Mouse (Mus musculus): ENCODE measurements around the gene Kcnh1.

The Kcnh1 gene

DNA sequence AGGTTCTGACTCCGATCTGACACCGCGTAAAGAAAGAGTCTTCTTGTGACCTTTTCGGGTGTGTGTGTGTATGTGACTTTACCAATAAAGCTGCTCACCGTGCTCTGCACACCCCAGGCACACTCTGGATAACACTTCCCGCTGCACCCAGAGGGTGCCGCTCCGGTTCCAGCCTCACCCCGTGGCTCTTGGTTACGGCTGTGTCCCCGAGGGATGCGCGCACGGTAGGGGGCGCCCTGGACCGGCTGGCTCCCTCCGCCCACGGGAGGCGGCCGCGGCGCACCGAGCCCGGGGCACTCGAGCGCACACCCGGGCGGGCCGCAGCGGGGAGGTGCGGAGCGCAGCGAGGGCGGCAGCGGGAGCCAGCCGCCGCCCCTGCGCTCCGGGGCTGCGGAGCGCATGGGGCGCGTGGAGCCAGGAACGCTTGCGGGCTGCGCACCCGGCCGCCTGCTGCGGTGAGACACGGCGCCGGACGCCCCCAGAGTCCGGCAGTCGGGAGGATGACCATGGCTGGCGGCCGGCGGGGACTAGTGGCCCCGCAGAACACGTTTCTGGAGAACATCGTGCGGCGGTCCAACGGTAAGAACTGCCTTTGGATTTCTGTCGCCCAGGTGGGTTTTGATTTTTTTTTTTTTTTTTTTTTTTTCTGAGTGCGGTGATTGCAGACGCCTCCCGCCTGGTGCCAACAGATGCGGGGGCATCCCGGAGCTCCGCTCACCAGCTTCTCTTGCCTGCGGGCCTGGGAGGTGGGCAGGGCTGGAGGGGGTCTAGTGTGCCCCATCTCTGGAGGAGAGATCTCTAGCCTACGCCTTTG lies at the start of gene Kcnh1:
Gene Kcnh1 (plus strand): TSS at position 267 of the 814 bp plus-strand sequence.
- DNase-seq (ENCODE audit: low spot score): peak; percentile 80

DNA sequence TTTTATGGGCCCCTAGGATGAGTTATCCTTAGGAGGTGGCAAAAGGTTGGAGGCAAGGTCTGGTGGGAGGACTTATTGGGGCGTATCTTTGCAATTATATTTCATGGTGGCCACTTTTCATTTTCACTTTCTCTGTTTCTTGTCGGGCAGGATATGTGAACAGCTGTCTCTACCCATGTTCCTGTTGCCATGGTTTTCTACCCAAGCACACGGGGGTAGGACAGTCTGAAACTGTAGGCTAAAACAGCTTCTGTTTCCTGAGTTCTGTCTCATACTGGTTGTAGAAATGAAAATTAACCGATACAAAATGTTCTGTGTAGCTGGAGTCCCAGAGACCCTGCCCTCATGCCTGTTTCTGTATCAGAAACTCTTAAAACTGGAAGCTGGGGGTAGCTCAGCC lies 39.4 kb upstream of the Kcnh1 start:
- no peak for DNase-seq (ENCODE audit: low spot score)

DNA sequence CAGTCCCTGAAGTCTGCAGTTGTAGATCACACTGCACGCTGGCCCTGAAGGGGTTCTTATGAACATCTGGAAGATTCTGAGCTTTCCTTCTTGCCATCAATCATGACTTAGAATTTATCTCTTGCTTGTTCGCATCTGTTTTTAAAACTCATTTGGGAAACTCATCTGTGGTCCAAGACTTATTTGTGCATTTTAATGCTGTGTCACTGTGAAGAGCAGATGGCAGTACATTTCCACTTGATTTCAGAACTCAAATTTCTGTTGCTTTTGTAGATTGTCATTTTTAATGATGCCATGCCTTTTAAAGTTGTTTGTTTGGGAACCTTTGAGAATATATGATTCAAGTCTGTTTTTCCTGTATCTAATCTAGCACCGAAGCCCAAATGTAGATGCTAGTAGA lies 19.1 kb upstream of the Kcnh1 start:
- no peak for DNase-seq (ENCODE audit: low spot score)

DNA sequence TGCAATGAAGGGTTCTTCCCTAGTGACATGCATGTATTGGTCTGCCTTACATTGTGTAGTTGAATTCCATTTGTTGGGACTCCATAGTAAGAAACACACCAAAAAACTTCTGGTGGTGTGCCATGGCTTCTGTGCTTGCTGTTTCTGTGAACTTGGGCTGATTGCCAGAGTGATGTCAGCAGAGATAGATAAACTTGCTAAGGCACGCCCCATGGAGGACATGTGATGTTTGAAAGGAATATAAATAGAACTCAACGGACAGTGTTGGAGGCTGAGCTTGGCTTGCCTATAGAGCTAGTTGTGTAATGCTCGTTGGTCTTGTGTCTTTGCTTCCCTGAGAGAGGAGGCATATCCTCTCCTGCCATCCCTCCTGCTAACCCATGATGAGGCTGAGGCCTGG lies 10.7 kb upstream of the Kcnh1 start:
- no peak for DNase-seq (ENCODE audit: low spot score)

DNA sequence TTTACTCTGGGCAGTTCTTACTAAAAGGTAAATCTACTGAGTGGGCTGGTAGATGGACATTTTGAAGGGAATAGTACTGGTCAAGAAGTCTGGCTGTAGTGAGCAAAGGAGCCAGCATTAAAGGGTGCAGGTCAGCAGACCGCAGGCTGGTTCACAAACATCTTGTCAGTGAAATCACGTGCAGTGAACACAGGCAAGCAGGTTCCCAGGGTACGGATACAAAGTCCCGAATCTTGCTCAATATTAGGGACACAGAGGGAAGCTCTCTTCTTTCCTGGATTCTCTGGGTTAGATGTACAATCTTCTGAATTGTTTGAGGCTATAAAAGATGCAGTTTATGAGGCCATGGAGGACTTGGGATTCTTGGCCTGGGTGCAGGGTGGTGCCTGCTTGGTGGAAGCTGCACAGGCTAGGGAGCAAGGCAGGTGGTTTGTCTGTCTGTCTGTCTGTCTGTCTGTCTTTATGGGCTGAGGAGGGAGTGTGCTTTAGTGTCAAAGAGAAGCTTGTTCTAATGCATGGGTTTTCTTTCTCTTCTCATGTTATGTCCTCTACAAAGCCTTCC lies 8.8 kb upstream of the Kcnh1 start:
- no peak for DNase-seq (ENCODE audit: low spot score)

DNA sequence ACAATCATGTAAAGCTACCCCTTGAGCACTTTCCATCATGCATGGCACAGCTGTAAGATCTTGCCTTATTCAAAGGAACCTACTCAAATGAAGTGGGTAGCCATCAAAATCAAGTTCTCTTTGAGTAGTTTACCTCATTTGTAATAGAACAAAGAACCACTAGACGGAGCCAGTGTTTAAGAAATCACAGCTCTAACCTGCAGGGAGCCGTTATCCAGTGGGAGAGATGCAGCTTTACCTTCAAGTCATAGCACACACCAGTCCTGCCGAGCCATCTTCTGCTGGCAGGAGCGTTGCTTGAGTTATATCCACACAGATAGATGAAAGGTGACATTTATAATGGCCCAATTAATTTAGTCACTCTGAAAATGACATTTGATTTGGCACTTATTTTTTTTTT lies 1.5 kb upstream of the Kcnh1 start:
- DNase-seq (ENCODE audit: low spot score): no peak

DNA sequence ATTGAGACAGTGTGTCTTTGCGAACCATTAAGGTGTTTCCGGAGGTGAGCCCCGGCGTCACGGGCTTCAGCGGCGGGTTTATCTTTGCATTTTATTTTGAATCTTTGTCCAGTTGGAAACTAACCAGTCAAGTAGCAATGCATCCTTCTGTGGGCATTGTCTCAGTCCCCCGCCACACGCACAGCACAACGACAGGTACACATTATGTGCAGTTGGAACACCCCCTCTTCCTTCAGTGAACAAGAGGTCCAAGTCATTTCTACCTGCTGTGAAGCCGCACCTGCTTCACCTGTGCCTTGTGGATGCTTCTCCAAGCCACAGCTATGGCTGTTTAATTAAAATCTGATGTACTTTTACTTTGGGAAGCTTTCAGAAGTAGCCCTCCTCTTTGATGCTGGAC lies 803 bp upstream of the Kcnh1 start:
- DNase-seq (ENCODE audit: low spot score): no peak

DNA sequence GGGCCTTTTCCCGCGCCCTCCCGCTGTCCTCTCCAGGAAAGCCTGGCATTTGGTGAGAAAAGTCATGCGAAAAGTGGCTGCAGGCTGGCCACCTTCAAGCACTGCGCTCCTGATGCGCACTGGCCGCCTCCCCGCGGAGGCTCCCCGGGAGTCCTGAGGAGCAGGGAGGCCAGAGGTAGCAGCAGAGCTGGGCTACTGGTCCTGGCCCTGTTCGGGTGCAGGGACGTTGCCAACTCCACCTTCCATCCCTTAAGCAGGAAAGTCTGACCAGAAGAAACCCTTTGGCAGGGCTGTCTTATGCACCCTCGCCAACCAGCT lies 707 bp downstream of the Kcnh1 start:
- DNase-seq (ENCODE audit: low spot score): no peak

DNA sequence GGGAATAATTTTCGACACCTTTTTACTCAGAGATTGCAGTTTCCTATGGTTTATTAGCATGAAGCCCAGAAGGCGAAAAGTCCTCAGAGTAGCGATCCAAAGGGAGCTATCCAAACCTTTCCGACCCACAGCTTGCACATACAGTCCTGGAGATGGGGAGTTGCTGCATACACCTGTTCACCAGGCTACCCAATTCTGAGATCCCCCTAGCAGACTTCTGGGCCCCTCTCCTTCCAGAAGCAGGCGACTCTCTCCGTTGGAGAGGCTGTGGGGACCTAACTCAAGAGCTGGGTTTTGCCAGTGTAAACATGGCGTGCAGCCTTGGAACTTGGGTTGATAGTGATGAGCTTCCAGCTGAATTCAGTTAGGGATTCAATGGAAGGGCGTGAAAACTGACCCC lies 1.3 kb downstream of the Kcnh1 start:
- no peak for DNase-seq (ENCODE audit: low spot score)

DNA sequence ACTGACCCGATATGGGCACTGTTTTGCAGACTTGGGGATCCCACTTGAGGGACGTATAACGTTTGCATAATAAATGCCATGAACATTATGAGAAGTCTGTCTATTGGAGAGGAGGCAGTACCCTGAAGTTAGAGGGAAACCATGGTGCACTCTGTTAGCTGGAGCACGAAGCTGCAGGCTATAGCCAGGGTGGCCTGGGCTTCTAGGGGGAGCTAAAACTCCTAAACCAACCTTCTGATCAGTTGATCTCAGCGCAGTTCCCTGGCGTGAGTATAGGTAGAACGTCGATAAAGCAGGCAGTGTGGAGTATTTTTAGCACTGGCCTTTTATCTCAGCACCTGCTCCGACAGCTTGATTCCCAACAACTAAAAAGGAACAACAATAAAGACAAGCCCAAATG lies 2.1 kb downstream of the Kcnh1 start:
- DNase-seq (ENCODE audit: low spot score): no peak

DNA sequence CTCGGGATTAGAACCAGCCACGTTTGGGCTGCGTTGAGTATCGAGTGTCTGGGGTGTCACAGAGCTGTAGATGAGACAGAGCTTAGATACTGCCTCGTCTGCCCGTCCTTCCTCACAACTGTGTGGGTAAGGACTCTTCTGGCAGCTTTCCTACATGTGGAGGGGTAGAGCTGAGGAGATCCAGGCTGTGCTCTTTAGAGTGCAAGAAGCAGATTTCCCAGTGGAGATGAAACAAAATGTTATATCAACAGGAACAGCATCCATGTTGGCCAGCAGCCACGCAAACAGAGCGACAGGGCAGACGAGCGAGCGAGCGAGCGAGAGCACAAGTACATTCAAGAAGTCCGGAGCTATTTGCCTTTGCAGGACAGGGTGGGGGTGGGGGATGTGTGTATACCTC lies 3.1 kb downstream of the Kcnh1 start:
- DNase-seq (ENCODE audit: low spot score): no peak

DNA sequence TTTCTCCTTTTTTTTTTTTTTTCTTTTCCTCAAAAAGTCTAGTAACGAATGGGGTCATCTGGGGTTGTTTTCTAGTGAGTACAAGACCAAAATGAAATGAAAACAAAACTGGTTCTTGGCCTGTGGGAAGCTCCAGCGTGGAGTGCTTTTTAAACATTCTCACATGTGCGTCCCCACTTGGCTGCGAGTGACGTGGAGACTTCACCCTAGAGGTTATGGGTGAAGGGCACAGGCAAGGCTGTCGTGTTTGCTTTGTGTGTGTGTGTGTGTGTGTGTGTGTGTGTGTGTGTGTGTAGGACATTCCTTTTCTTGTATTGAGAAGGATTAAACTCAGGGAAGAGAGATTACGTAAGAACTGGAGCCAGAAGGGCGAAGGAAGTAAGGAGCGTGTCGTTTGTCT lies 6.9 kb downstream of the Kcnh1 start:
- DNase-seq (ENCODE audit: low spot score): no peak

DNA sequence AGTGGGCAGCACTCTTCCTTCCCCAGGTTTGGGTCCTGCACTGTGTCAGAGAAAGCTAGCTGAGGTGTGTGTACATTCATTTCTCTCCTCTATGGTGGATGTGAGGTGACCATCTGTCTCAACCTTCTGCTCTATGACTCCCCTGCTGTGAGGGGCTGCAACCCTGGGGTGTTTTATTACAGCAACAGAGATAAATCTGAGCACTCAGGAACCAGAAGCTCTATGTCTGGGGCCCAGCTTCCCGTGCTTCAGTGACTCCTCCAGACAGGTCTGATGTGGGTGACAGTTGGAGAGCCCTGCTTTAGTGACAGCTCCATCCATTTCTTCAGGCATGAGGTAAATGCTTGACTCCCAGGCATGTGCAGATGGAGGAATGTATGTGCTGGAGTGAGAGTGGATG lies 12.4 kb downstream of the Kcnh1 start:
- no peak for DNase-seq (ENCODE audit: low spot score)

DNA sequence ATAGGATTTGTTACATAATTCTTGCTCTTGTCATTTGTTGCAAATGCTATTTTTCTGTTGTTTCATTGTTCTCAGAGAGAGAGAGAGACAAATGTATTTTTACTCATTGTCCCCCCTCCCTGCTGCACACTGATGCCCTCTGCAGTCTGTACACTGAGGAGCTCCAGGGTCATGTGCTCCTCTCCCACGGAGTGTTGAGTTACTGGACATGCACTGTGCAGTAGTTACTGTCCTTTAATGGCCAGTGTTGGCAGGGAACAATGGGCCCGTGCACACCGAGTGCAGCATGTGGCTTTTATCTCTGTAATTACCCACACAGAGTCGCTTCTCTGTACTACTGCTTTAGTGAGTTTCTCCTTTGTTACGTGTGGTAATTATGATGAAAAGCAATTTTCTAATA lies 17.4 kb downstream of the Kcnh1 start:
- DNase-seq (ENCODE audit: low spot score): no peak

DNA sequence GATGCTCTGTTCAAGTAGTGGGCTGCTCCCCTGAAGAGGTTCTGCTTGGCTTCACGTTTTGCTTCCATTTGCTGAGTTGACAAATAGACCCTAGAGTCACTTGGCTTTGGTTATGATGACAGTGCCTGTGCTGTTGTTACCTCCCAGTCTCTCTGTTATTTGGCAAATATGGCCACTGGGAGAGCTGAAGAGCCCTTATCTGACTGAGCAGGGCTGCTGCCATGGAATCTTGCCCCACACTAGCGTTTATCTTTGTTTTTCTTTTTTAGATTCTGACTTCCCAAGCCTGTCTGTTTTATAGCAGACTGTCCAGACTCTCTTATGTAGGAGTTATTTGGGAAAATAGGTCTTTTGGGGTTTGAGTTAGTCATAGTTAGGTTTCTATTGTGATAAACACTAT lies 21.9 kb downstream of the Kcnh1 start:
- no peak for DNase-seq (ENCODE audit: low spot score)

DNA sequence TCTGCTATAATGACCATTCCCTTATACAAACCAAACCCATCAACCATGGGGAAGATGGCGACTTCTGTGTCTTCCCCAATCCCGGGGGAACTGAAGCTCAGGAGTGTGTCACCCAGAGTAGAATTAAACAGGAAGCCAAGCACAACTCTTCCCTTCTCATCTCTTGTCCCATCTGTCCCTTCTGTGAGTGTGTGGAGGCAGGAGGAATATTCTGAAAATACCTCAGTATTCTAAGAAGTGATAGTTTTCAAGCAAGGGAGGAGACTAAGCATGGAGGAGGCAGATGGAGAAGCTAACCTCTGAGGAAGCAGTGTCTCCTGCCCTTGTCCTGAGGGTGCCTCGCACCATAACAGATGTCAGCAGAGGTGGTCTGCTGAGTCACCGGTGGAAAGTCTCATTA lies 24.1 kb downstream of the Kcnh1 start:
- DNase-seq (ENCODE audit: low spot score): no peak

DNA sequence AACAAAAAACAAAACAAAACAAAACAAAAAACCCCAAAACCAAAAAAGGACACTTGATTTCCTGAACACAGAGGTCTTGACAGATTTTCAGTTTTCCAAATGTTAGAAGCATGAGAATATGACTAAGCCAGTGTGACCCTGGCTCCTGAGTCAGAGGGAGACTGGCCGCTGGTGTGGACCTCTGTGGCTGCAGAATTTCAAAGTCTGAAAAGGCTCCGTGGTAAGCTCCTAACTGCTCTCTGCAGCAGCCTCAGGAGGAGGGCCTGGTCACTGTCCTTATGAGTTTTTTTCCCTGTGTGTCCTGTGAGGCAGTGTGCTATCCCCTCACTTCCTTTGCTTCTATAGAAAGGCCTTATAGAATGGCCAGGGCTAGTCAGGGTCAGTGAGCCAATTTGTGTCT lies 29.6 kb downstream of the Kcnh1 start:
- DNase-seq (ENCODE audit: low spot score): no peak

DNA sequence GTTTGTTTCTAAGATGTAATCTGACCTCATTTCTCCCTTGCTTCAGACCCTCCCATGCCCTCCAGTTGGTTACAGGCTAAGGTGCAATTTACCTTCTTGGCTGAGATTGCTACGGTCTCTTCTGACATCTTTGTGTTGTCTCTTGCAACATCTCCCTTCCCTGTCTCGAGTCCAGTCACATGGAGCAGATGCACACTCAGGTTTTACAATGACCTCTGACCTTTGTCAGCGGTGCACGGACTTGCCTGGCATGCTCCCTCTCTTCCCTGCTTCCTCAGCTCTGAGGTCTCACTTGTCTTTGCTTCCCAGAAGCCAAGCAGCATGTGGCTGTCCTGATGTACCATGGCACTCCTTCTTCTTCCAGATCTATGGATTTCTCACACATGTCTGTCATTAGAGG lies 33.6 kb downstream of the Kcnh1 start:
- no peak for DNase-seq (ENCODE audit: low spot score)

DNA sequence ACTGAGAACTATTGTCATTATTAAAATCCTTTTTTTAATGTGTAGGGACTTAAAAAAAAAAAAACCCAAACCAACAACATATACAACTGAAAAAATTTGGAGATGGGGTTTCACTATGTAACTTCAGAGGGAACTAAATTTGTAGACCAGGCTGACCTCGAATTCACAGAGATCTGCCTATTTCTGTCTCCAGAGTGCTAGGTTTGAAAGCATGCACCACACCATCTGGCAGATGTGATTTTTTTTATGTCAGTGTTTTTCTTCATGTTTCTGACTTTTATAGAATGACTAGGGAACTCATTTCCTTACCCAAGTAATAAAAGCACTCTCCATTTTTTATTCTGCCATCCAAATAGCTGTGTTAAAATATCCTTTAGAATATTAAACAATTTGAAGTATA lies 42.1 kb downstream of the Kcnh1 start:
- DNase-seq (ENCODE audit: low spot score): no peak

DNA sequence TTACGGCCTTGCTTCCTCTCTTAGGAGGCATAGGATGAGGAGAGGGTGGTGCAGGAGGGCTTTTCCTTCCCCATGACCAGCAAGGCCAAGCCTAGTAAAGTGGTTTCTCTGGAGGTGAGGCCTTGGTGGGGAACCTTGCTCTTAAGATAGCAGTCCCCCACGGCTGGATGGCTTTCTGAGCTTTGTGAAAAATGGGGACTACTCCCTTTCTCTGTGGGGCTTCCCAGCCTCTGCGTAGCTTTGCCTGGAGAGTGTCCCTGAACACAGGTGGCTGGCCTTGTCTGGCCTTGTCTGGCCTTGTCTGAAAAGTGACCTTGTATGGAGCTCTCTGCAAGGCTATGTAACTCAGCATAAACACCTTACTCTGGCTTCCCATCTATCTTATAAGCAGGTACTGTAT lies 56.3 kb downstream of the Kcnh1 start:
- DNase-seq (ENCODE audit: low spot score): no peak

DNA sequence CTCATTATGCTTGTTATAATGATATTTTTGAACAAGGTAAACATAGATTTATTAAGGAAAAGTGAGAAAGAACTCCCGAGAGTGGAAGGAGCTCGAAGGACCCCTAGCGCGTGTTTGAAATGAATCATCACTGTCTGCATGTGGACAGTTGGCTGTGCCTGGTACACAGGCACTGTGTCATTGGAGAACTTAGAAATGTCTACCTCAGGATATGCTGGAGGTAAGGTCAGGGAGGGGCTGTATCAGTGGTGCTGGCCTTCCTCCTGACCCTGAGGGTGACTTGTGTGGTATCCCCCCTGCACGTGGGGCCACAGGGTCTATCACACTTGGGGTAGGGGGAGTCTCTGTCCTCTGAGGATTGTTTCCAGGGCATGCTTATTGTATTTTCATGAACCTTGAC lies 68.6 kb downstream of the Kcnh1 start:
- DNase-seq (ENCODE audit: low spot score): no peak

DNA sequence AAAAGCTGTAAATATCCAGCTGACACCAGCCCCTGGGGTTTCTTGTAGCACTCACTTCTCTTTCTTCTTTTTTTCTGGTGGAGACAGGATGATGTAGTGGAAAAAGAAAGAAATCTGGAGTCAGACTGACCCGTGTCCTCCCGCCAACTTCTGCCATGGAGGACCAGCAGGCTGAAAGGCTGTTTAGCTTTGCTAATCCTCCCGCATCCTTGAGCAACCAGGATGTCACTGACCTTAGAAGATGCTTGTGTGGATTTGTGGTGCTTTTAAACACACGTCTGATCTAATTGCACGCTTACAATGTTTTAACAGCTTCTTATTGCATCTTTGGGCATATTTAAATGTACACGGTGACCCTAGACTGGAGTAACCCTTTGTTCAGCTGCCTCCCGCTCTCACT lies 69.0 kb downstream of the Kcnh1 start:
- no peak for DNase-seq (ENCODE audit: low spot score)

DNA sequence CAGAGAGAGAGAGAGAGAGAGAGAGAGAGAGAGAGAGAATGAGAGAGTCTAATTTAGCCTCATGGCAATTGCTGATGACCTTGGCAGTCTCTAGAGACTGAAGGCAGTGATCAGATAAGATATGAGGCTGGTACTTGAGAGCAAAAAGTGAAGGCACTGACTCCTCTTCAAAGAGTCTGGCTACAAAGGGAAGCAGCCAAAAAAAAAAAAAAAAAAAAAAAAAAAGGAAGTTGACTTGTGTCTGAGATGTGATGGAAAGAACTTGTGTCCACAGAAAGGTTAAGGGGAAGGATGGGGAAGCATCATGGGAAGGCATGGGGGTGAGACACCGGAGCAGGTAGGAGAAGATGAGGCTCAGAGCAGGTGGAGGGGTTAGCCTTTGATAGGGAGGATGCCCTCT lies 75.1 kb downstream of the Kcnh1 start:
- DNase-seq (ENCODE audit: low spot score): no peak

DNA sequence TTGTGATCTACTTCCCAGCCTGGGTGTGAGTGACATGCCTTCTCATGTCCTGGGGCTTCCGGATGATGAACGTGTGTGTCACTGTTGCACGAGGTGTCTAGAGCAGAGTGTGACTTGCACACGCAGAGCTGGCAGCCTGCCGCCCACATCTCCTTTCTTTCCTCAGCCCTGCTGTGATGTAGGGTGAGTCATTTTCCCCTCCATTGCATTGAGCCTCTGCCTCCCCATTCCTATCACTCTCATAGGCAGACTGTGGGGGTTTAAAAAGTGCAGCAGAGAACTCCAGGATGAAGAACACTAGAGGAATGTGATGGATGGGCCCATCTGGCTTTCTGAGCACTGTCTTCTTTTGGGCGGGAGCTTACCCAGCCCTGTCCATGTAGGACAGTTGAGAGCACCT lies 76.4 kb downstream of the Kcnh1 start:
- DNase-seq (ENCODE audit: low spot score): no peak

Measured in ovary, postnatal 10 days (tissue).